Mouse (Mus musculus): ENCODE data around the gene Gm39115.

- TF ChIP-seq CTCF (conservative IDR thresholded peaks at IDR 0.05; ENCODE audit: insufficient read depth, insufficient read length, low read depth, low read length) (no peak), POLR2A (IDR thresholded peaks at IDR 0.05; ENCODE audit: low read depth, low read length) (no peak)
Observed at GRCm38 (mm10) chr7:142140696-142141095, 4.9 kb upstream of the Gm39115 start.

Data from kidney, adult 2 months (tissue).